Mouse (Mus musculus) G1E (cell line): ENCODE measurements at regions not wholly inside any gene's neighbourhood (a gene's known extent, or its start where the extent isn't known, plus 50 kb on each side); places are given as distances from the start of the nearest gene placed in this dataset.

Experiments used
- ATAC-seq: 2 replicates; pipeline ENCODE4 v1.8.0; 2016; ENCODE audit warnings: mild to moderate bottlenecking; ENCODE audit not compliant: insufficient number of reproducible peaks, poor library complexity, low FRiP score, severe bottlenecking; ENCODE audit errors: extremely low read depth
- DNase-seq: peaks from one replicate; pipeline ENCODE4 v3.0.0; 2012; ENCODE audit warnings: low spot score
- H3K27me3 ChIP-seq: 2 replicates; pipeline ENCODE4 v1.6.1; 2012; ENCODE audit warnings: mild to moderate bottlenecking, low read length, inconsistent platforms; ENCODE audit not compliant: insufficient read depth
- H3K36me3 ChIP-seq: replicated peaks from 2 replicates; pipeline ENCODE3; 2012; ENCODE audit warnings: mild to moderate bottlenecking, inconsistent platforms
- H3K4me1 ChIP-seq: 2 replicates; pipeline ENCODE4 v1.6.1; 2012; ENCODE audit warnings: low read depth, low read length, inconsistent platforms, mixed read lengths; ENCODE audit not compliant: insufficient read depth
- H3K4me3 ChIP-seq: 2 replicates; pipeline ENCODE4 v1.5.1; 2012; ENCODE audit warnings: low read depth, mild to moderate bottlenecking, inconsistent platforms, low read length, moderate library complexity, mixed read lengths
- H3K9me3 ChIP-seq: replicated peaks from 2 replicates; pipeline ENCODE4 v1.6.1; 2012; ENCODE audit warnings: inconsistent platforms
- CTCF ChIP-seq: IDR thresholded peaks from 2 replicates; pipeline ENCODE4 v1.5.1; 2012; ENCODE audit warnings: low read depth, low read length, inconsistent platforms, mixed read lengths
- GATA1 ChIP-seq: IDR thresholded peaks from 2 replicates; pipeline ENCODE4 v1.6.1; 2012; ENCODE audit warnings: borderline replicate concordance, low read length, inconsistent platforms, mixed read lengths
- GATA2 ChIP-seq: IDR thresholded peaks from 2 replicates; pipeline ENCODE4 v1.6.1; 2012; ENCODE audit warnings: low read depth, low read length, inconsistent platforms, borderline replicate concordance
- POLR2AphosphoS5 ChIP-seq: IDR thresholded peaks from 2 replicates; pipeline ENCODE4 v1.6.1; 2012; ENCODE audit warnings: low read depth, low read length, inconsistent platforms; ENCODE audit not compliant: insufficient replicate concordance
- TAL1 ChIP-seq: conservative IDR thresholded peaks from 2 replicates; pipeline ENCODE4 v1.6.1; 2012; ENCODE audit warnings: low read depth, low read length, inconsistent platforms, mixed read lengths

DNA sequence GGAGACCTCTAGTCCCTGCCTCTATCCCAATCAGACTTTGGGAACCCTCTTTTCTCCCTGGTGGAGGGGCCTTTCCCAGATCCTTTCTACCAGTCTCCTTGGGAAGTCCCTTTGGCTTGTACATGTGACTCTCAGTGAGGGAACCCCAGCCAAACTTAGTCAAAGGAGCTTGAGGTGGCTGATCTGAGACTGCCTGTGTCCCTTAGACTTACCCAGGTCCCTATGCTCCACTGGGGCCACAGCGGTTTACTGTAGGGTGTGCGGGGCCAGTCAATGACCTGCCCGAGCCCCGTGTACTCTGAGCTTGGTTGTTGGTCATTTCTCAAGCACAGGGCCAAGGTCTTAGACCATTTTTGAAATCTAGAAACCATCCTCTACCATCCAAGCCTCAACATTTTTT lies 50.8 kb upstream of the Podxl start:
- Histone ChIP-seq H3K27me3 (no peaks in the 10 kb centered on the region), H3K4me3 (peak overlapping the region; percentile 71), H3K4me1 (peaks cover 87% of the 10 kb centered on the region), H3K36me3 (peaks cover 23% of the 10 kb centered on the region), H3K9me3 (no peaks in the 10 kb centered on the region)
- DNase-seq: no peak
- ATAC-seq: no peak
- TF ChIP-seq CTCF (no peak), GATA1 (no peak), GATA2 (no peak), POLR2AphosphoS5 (no peak), TAL1 (no peak)

GRCm38 (mm10) chr6:31613590-31614319 lies 50.0 kb upstream of the Podxl start:
- H3K27me3 ChIP-seq: no peaks in the 10 kb centered on the region
- peak; percentile 72 for DNase-seq
- peaks cover 81% of the 10 kb centered on the region for H3K4me1 ChIP-seq
- ATAC-seq: peak; percentile 55
- no peak for TF ChIP-seq POLR2AphosphoS5
- no peak for TF ChIP-seq TAL1
- no peak for TF ChIP-seq CTCF
- no peak for TF ChIP-seq GATA1
- no peak for TF ChIP-seq GATA2
- H3K36me3 ChIP-seq: peaks cover 20% of the 10 kb centered on the region
- no peaks in the 10 kb centered on the region for H3K9me3 ChIP-seq
- peak overlapping the region; percentile 71 for H3K4me3 ChIP-seq
